Mouse (Mus musculus) MEL (cell line): ENCODE measurements around the gene Vps53. TPM values are rescaled to one million over a fixed set of nuclear protein-coding genes. Genes with fewer than 3 reads are reported as not detected.

Experiments used
- DNase-seq: peaks from one replicate; pipeline ENCODE4 v3.0.0; 2011; ENCODE audit warnings: low read depth, low spot score
- H3K27ac ChIP-seq: 2 replicates; pipeline ENCODE4 v1.5.1; 2012; ENCODE audit warnings: low read depth, mild to moderate bottlenecking, control low read depth, low read length, moderate library complexity; ENCODE audit not compliant: control insufficient read depth
- H3K27me3 ChIP-seq, 2 experiments: fragments of 150-350 bp in 1 of 2; sonication (generic) in 1 of 2; 2 replicates each; pipeline ENCODE4 v1.6.1; 2012; ENCODE audit warnings: low read length in 2 of 2, mild to moderate bottlenecking in 2 of 2, improper control_type of control experiment in 1 of 2, moderate library complexity in 1 of 2; ENCODE audit not compliant: insufficient read depth in 2 of 2, control insufficient read depth in 1 of 2
- H3K36me3 ChIP-seq, 2 experiments: 2 replicates each; pipeline ENCODE4 v1.6.1; 2012 to 2014; ENCODE audit warnings: low read length in 2 of 2, improper control_type of control experiment in 1 of 2, inconsistent platforms in 1 of 2, mild to moderate bottlenecking in 1 of 2; ENCODE audit not compliant: insufficient read depth in 2 of 2, control insufficient read depth in 1 of 2
- H3K4me1 ChIP-seq, 2 experiments: fragments of 150-350 bp in 1 of 2; sonication (generic) in 1 of 2; 2 replicates each; pipeline ENCODE4 v1.6.1; 2012; ENCODE audit warnings: low read length in 2 of 2, improper control_type of control experiment in 1 of 2, mild to moderate bottlenecking in 1 of 2; ENCODE audit not compliant: insufficient read depth in 2 of 2, control insufficient read depth in 1 of 2
- H3K4me3 ChIP-seq, 2 experiments: fragments of 150-350 bp in 1 of 2; sonication (generic) in 1 of 2; 2 replicates each; pipeline ENCODE4 v1.5.1; 2012; ENCODE audit warnings: low read depth in 2 of 2, low read length in 2 of 2, mild to moderate bottlenecking in 2 of 2, moderate library complexity in 2 of 2, control low read depth in 1 of 2, improper control_type of control experiment in 1 of 2; ENCODE audit not compliant: control insufficient read depth in 1 of 2, insufficient read depth in 1 of 2
- H3K79me2 ChIP-seq: 2 replicates; pipeline ENCODE4 v1.6.1; 2012; ENCODE audit warnings: mild to moderate bottlenecking, low read length, moderate library complexity; ENCODE audit not compliant: control insufficient read depth, poor library complexity, insufficient read depth
- H3K9ac ChIP-seq: 2 replicates; pipeline ENCODE4 v1.6.1; 2012; ENCODE audit warnings: low read depth, mild to moderate bottlenecking, control low read depth, low read length, moderate library complexity; ENCODE audit not compliant: control insufficient read depth, poor library complexity, severe bottlenecking
- H3K9me3 ChIP-seq: fragments of 150-350 bp; sonication (generic); replicated peaks from 2 replicates; pipeline ENCODE4 v1.6.1; 2012; ENCODE audit warnings: mild to moderate bottlenecking, low read length, improper control_type of control experiment, moderate library complexity; ENCODE audit not compliant: insufficient read depth
- BHLHE40 ChIP-seq: IDR thresholded peaks from 2 replicates; pipeline ENCODE4 v1.6.1; 2012; ENCODE audit warnings: low read depth, mild to moderate bottlenecking, inconsistent platforms, low read length, improper control_type of control experiment, borderline replicate concordance
- CHD1 ChIP-seq: IDR thresholded peaks from 2 replicates; pipeline ENCODE4 v1.6.1; 2012; ENCODE audit warnings: low read depth, mild to moderate bottlenecking, inconsistent platforms, low read length, improper control_type of control experiment
- E2F4 ChIP-seq: IDR thresholded peaks from 2 replicates; pipeline ENCODE4 v1.6.1; 2011; ENCODE audit warnings: low read depth, low read length, improper control_type of control experiment, borderline replicate concordance
- EP300 ChIP-seq, 2 experiments: IDR thresholded peaks; 2 replicates each; pipeline ENCODE4 v1.6.1; 2011; ENCODE audit warnings: improper control_type of control experiment in 2 of 2, low read length in 2 of 2, low read depth in 1 of 2, mild to moderate bottlenecking in 1 of 2
- GATA1 ChIP-seq: IDR thresholded peaks from 2 replicates; pipeline ENCODE4 v1.6.1; 2011; ENCODE audit warnings: low read depth, low read length, improper control_type of control experiment
- KAT2A ChIP-seq: conservative IDR thresholded peaks from 2 replicates; pipeline ENCODE4 v1.6.1; 2012; ENCODE audit warnings: low read depth, low read length, improper control_type of control experiment, inconsistent platforms
- MAFK ChIP-seq: IDR thresholded peaks from 2 replicates; pipeline ENCODE4 v1.6.1; 2011; ENCODE audit warnings: low read depth, mild to moderate bottlenecking, low read length, improper control_type of control experiment, borderline replicate concordance
- MAX ChIP-seq: IDR thresholded peaks from 2 replicates; pipeline ENCODE4 v1.6.1; 2011; ENCODE audit warnings: low read length, improper control_type of control experiment
- MXI1 ChIP-seq: IDR thresholded peaks from 2 replicates; pipeline ENCODE4 v1.6.1; 2011; ENCODE audit warnings: mild to moderate bottlenecking, low read depth, low read length, improper control_type of control experiment
- MYB ChIP-seq: IDR thresholded peaks from 2 replicates; pipeline ENCODE4 v1.6.1; 2011; ENCODE audit warnings: mild to moderate bottlenecking, low read depth, low read length, improper control_type of control experiment
- POLR2AphosphoS2 ChIP-seq: IDR thresholded peaks from 2 replicates; pipeline ENCODE4 v1.6.1; 2011; ENCODE audit warnings: low read length, improper control_type of control experiment
- SIN3A ChIP-seq: IDR thresholded peaks from 2 replicates; pipeline ENCODE4 v1.6.1; 2012; ENCODE audit warnings: low read length, improper control_type of control experiment, inconsistent platforms
- SMC3 ChIP-seq: IDR thresholded peaks from 2 replicates; pipeline ENCODE4 v1.6.1; 2011; ENCODE audit warnings: low read depth, low read length, improper control_type of control experiment
- TAL1 ChIP-seq: IDR thresholded peaks from 2 replicates; pipeline ENCODE4 v1.6.1; 2012; ENCODE audit warnings: mild to moderate bottlenecking, inconsistent platforms, low read length, moderate library complexity, mixed read lengths
- TCF12 ChIP-seq: IDR thresholded peaks from 2 replicates; pipeline ENCODE4 v1.6.1; 2014; ENCODE audit warnings: low read depth, mild to moderate bottlenecking, inconsistent platforms, low read length, improper control_type of control experiment, moderate library complexity
- USF1 ChIP-seq: IDR thresholded peaks from 2 replicates; pipeline ENCODE4 v1.6.1; 2014; ENCODE audit warnings: low read depth, mild to moderate bottlenecking, inconsistent platforms, low read length, improper control_type of control experiment, moderate library complexity
- USF2 ChIP-seq, 2 experiments: IDR thresholded peaks; 2 replicates each; pipeline ENCODE4 v1.6.1; 2011 to 2012; ENCODE audit warnings: improper control_type of control experiment in 2 of 2, low read length in 2 of 2, borderline replicate concordance in 1 of 2, inconsistent platforms in 1 of 2, low read depth in 1 of 2, mild to moderate bottlenecking in 1 of 2; ENCODE audit not compliant: insufficient read depth in 1 of 2
- ZNF384 ChIP-seq: IDR thresholded peaks from 2 replicates; pipeline ENCODE4 v1.6.1; 2012; ENCODE audit warnings: low read depth, mild to moderate bottlenecking, inconsistent platforms, low read length, improper control_type of control experiment
- polyA plus RNA-seq, 2 experiments: library from polyadenylated mRNA; stranded (reverse) in 1 of 2; unstranded in 1 of 2; fragments of >175 nt in 1 of 2; fragments of >200 nt in 1 of 2; gene quantifications; 2 replicates each; pipeline versions ENCODE4 v1.2.1 to v1.2.4; 2012; ENCODE audit warnings: low replicate concordance in 2 of 2, low read depth in 1 of 2; ENCODE audit not compliant: insufficient read length in 2 of 2, insufficient read depth in 1 of 2, missing spikeins in 1 of 2
- total RNA-seq: library from RNA; depleted of rRNA; stranded (reverse); fragments of 300-350 nt; gene quantifications from 2 replicates; pipeline ENCODE4 v1.2.3, GENCODE M21; 2012

The Vps53 gene
- total and polyA plus RNA-seq, 3 experiments = 38.4 to 50.4 TPM; not detected in 1

DNA sequence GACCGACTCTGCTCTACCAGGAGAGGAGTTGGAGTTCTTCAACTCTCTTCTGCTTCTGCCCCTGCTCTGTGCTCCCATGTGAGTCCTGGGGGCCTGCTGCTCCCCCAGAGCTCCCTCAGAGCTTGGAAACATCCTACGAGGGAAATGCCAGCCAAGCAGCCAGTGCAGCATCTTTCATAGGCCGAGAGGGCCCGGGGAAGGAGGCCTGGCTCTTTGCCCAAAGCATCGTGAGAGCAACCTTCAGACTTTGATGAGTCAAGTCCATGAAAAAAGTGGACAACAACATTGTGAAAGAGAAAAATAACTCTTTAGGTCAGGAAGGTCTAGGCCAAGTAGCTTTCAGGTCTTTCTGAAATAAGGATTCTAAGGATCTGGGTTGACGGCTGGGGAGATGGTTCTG is 89.7 kb downstream of the Vps53 start:
- H3K4me3 ChIP-seq = no peak overlapping the region
- H3K27ac ChIP-seq = no peak overlapping the region
- H3K36me3 ChIP-seq = peaks cover 0 to 11% of the 10 kb centered on the region in 2 experiments
- DNase-seq = no peak
- no peaks in the 10 kb centered on the region for H3K79me2 ChIP-seq
- TF ChIP-seq CHD1 (no peak), MAFK (no peak)
- no peaks in the 10 kb centered on the region for H3K9me3 ChIP-seq
- no peak overlapping the region for H3K9ac ChIP-seq
- H3K27me3 ChIP-seq = no peaks in the 10 kb centered on the region
- peaks cover 9 to 14% of the 10 kb centered on the region in 2 experiments for H3K4me1 ChIP-seq

DNA sequence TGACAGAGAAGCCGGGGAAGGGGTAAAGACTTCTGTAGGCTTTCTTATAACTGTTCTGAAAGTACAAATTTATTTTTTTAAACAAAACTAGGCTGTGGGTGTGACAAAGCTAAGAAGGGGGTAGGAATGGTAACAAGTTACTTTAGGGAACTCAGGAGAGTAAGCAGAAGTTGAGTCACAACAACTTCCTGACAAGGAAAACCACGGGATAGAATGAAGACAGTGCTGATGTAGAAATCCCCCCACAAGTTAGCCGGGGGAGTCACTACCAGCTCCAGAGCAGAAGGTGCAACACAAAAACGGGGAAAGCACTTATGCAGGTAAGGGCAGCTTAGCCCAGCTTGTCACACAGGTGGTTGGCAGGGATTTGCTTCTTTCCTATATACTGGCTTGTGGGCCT is 90.9 kb downstream of the Vps53 start:
- no peak overlapping the region for H3K9ac ChIP-seq
- H3K4me3 ChIP-seq = no peak overlapping the region
- DNase-seq = no peak
- TF ChIP-seq USF2 (IDR thresholded peaks at IDR 0.05; ENCODE audit: borderline replicate concordance in 1 of 2, insufficient read depth in 1 of 2, low read depth in 1 of 2, low read length in 2 of 2) (no peak), SMC3 (no peak), MYB (no peak), MXI1 (no peak), GATA1 (no peak), SIN3A (no peak), TAL1 (no peak), E2F4 (no peak), ZNF384 (no peak), BHLHE40 (no peak), USF1 (no peak), EP300 (IDR thresholded peaks at IDR 0.05; ENCODE audit: low read depth in 1 of 2, low read length in 2 of 2) (no peak), TCF12 (no peak), POLR2AphosphoS2 (no peak), CHD1 (no peak), MAX (no peak), MAFK (no peak), KAT2A (no peak)
- TF ChIP-seq, all 39 proteins: peak for 0
- Histone ChIP-seq H3K27me3 (no peaks in the 10 kb centered on the region), H3K36me3 (peaks cover 0 to 16% of the 10 kb centered on the region in 2 experiments), H3K79me2 (no peaks in the 10 kb centered on the region), H3K4me1 (peaks cover 15 to 18% of the 10 kb centered on the region in 2 experiments), H3K9me3 (no peaks in the 10 kb centered on the region), H3K27ac (no peak overlapping the region)
